Mouse (Mus musculus): Measurements from ENCODE around the gene Gm21776.
"Not testable (repeated sequence)": the region's sequence is repeated elsewhere in the genome, so short reads cannot be mapped to it uniquely, and the experiment has no call there.

Gene Gm21776

GRCm38 (mm10) chrY:76378362-76378761 is at the start of gene Gm21776:
Gm21776 (plus strand) TSS chrY:76378662.
- DNase-seq (ENCODE audit: low spot score in 2 of 2), result not testable (repeated sequence)

Measured in thymus, postnatal 10 days (tissue).